Mouse (Mus musculus): ENCODE data around the gene Gm49711. TPM values are rescaled to one million over a fixed set of nuclear protein-coding genes. Genes with fewer than 3 reads are reported as not detected.

The Gm49711 gene
- polyA plus RNA-seq, 1 experiment, result not detected

DNA sequence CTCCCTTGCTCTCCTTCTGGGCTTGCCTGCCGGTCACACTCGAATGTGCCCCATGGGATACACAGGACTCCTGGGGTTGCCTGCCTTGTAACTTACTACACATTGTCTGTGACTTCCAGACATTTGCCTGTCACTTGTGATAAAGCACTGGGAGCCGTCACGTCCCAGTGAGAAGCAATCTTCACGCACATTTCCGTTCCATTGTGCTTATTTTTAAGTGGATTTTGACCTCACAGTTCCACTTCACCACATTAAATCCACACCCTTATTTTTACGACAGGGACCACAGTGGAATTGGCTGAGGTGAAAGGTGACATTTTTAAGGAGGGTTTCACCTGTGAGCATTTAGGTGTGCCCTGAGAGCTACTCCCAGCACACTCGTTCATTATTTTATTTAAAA lies 21.4 kb upstream of the Gm49711 start:
- 52% methylated on average over 8 of the region's 8 CpGs for WGBS
- no peak for TF ChIP-seq POLR2A (IDR thresholded peaks at IDR 0.05; ENCODE audit: borderline replicate concordance, extremely low read depth, low read depth, low read length)
- TF ChIP-seq CTCF (IDR thresholded peaks at IDR 0.05; ENCODE audit: insufficient read depth, low read length), result no peak
- no peaks in the 10 kb centered on the region for H3K4me1 ChIP-seq (ENCODE audit: control insufficient read depth, insufficient read depth, low read length)

DNA sequence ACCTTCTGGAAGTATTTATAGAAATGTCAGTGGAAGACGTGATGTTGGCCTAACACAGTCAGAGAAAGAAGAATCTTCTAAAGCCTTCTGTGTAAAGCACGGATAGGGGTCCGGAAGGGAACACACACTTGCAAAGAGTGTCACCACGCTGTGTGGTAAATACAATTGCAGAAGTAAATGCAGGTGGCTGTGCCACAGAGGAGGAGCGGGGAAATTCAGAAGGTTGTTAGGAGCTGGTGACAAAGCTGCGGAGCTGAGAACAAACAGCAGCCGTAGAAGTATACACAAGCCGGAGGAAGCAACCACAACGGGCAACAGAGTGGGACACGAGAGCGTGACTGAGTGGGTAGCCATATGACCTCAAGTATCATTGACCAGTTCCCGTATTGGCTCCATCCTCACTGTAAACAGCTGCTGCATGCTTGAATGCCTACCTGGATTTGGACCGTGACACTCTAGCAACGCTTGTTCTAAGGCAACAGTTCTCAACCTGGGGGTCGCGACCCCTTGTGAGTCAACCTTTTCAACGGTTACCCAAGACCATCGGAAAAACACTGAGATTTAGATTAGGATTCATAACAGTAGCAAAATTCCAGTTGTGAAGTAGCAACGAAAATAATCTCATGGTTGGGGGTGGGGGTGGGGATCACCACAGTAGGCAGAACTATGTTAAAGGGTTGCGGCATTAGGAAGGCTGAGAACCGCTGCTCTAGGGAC lies 20.1 kb upstream of the Gm49711 start:
- 67% methylated on average over 21 of the region's 21 CpGs for WGBS

More for the DNA sequence above, 21.4 kb upstream of the Gm49711 start:
- H3K4me3 ChIP-seq (replicated peaks; ENCODE audit: extremely low read depth, low read depth, low read length), result no peak overlapping the region
- DNase-seq, result no peak

DNA sequence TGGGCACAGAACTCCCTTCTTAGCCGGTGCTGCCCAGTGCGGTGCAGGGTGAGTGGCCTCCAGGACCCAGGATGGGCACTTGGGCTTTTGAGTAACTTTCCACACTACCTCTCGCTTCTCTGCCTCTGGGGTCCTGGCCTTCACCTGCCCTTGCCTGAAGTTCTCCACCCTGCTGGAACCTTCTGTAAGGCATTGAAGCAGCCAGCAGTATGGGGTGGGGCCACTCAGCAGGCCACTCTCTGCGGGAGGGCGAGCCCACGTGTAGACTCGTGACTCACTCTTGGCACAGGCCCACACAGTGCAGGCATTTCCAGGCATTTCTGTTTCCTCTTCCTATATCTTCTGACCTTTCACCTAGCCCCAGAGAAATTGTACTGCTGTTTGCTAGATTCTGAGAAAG lies 18.7 kb upstream of the Gm49711 start:
- no peak for TF ChIP-seq POLR2A (IDR thresholded peaks at IDR 0.05; ENCODE audit: borderline replicate concordance, extremely low read depth, low read depth, low read length)
- TF ChIP-seq CTCF (IDR thresholded peaks at IDR 0.05; ENCODE audit: insufficient read depth, low read length), result no peak
- WGBS, result 68% methylated on average over 7 of the region's 7 CpGs
- Histone ChIP-seq H3K4me1 (ENCODE audit: control insufficient read depth, insufficient read depth, low read length) (no peaks in the 10 kb centered on the region), H3K4me3 (replicated peaks; ENCODE audit: extremely low read depth, low read depth, low read length) (no peak overlapping the region)
- DNase-seq, result no peak

More for the DNA sequence above, 20.1 kb upstream of the Gm49711 start:
- H3K4me3 ChIP-seq (replicated peaks; ENCODE audit: extremely low read depth, low read depth, low read length), result no peak overlapping the region
- TF ChIP-seq POLR2A (IDR thresholded peaks at IDR 0.05; ENCODE audit: borderline replicate concordance, extremely low read depth, low read depth, low read length) (no peak), CTCF (IDR thresholded peaks at IDR 0.05; ENCODE audit: insufficient read depth, low read length) (no peak)
- H3K4me1 ChIP-seq (ENCODE audit: control insufficient read depth, insufficient read depth, low read length), result no peaks in the 10 kb centered on the region
- DNase-seq, result no peak

DNA sequence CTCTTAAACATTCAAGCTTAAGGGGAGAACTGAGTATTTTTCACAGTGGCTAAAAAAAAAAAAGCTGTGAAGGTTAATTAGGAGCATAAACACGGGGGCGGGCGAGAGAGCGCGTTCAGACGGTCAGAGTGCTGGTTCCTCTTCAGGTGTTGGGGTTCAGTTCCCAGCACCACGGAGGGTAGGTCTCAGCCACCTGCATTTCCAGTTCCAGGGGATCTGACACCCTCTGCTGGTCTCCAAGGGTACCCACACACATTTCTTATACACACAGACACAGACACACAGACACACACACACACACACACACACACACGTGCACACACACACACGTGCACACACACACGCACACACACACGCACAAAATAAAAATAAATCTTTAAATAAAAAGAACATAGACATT lies 18.1 kb upstream of the Gm49711 start:
- no peak overlapping the region for H3K4me3 ChIP-seq (replicated peaks; ENCODE audit: extremely low read depth, low read depth, low read length)
- TF ChIP-seq CTCF (IDR thresholded peaks at IDR 0.05; ENCODE audit: insufficient read depth, low read length) (no peak), POLR2A (IDR thresholded peaks at IDR 0.05; ENCODE audit: borderline replicate concordance, extremely low read depth, low read depth, low read length) (no peak)
- DNase-seq, result no peak
- WGBS, result 95% methylated on average over 11 of the region's 11 CpGs
- no peaks in the 10 kb centered on the region for H3K4me1 ChIP-seq (ENCODE audit: control insufficient read depth, insufficient read depth, low read length)

DNA sequence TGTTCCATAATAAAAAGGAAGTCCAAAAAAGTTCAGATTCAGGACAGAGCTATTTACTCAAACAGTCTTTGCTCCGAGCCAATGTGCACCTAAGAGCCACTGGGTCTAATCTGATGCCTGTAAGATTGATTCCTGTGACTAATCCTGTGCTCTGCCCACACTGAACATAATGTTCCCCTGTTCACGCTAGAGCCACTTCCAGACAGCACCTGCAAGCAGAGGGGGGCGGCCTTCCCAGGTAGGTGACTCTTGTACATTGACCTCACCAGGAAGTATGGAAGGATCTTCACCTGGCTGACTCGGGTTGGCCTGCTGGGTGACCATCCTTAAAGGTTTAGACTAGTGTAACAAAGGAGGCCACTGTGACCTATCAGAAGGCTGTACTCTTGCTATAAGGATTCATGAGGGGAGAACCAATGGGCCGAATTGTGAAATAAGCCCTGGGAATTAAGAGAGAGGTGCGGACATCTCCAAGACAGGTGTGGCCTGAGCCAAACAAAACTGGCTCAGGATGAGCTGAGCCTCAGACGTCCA lies 6.3 kb upstream of the Gm49711 start:
- no peaks in the 10 kb centered on the region for H3K4me1 ChIP-seq (ENCODE audit: control insufficient read depth, insufficient read depth, low read length)
- H3K4me3 ChIP-seq (replicated peaks; ENCODE audit: extremely low read depth, low read depth, low read length), result no peak overlapping the region
- no peak for TF ChIP-seq CTCF (IDR thresholded peaks at IDR 0.05; ENCODE audit: insufficient read depth, low read length)
- TF ChIP-seq POLR2A (IDR thresholded peaks at IDR 0.05; ENCODE audit: borderline replicate concordance, extremely low read depth, low read depth, low read length), result no peak
- no peak for DNase-seq
- 71% methylated on average over 7 of the region's 7 CpGs for WGBS

DNA sequence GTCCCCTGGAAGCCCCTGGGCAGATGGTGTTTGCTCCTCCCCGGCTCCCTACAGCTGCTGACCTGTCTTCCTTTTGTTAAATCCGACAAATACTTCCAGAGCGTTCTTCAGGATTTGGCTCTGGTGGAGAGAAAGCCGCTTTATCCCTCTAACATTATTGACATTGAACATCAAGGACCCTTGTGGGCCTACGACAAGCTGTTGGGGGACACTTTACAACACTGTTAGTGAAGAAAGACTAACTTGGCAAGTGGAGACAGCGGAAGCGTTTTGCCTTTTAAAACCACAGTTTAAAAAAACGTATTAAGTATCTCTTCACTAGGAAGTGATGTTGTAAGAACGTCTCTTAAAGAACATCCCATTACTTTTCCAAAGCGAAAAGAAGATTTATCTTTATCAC lies 5.5 kb upstream of the Gm49711 start:
- 63% methylated on average over 10 of the region's 10 CpGs for WGBS
- Histone ChIP-seq H3K4me3 (replicated peaks; ENCODE audit: extremely low read depth, low read depth, low read length) (no peak overlapping the region), H3K4me1 (ENCODE audit: control insufficient read depth, insufficient read depth, low read length) (no peaks in the 10 kb centered on the region; the same call in 1 of the 2 replicates)
- DNase-seq, result no peak
- TF ChIP-seq CTCF (IDR thresholded peaks at IDR 0.05; ENCODE audit: insufficient read depth, low read length), result no peak
- TF ChIP-seq POLR2A (IDR thresholded peaks at IDR 0.05; ENCODE audit: borderline replicate concordance, extremely low read depth, low read depth, low read length), result no peak

DNA sequence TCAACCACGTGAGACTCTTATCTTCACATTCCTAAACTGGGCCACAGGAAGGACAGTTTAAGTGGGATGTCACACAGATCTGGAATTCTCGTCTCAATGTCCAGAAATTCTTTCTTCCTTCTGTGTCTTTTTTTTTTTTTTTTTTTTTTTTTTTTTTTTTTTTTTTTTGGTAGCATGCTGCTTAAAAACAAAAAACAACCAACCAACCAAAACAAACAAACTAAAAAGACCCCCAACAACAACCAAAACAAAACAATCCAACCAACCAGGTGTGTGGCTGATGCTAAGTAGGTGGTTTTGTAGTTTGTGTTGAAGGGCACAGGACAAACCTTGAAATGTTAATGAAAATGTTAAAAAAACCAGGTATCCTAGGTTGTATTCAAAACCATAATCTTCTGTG lies 1.4 kb upstream of the Gm49711 start:
- Histone ChIP-seq H3K4me1 (ENCODE audit: control insufficient read depth, insufficient read depth, low read length) (no peaks in the 10 kb centered on the region; the same call in 1 of the 2 replicates), H3K4me3 (replicated peaks; ENCODE audit: extremely low read depth, low read depth, low read length) (no peak overlapping the region)
- no peak for DNase-seq
- 24% methylated on average over 2 of the region's 2 CpGs for WGBS
- TF ChIP-seq POLR2A (IDR thresholded peaks at IDR 0.05; ENCODE audit: borderline replicate concordance, extremely low read depth, low read depth, low read length) (no peak), CTCF (IDR thresholded peaks at IDR 0.05; ENCODE audit: insufficient read depth, low read length) (no peak)

DNA sequence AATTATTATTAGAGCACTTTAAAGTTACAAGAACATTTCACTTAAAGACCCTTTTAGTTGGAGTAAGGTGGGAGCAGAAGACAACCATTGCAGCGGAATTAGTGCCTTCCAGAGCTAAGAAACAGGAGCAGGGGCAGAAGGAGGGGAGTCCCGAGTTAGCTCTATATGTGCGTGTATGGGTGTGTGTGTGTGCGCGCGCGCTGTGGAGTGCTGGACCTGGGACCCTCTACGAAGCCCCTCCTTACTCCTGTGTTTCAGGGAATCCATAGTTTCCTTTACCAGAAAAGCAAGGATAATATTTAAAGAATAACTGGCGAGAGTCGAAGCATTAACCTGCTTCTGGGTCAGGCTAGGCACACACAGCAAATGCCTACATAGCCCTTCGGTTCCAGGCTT lies 662 bp upstream of the Gm49711 start:
- no peak for DNase-seq

DNA sequence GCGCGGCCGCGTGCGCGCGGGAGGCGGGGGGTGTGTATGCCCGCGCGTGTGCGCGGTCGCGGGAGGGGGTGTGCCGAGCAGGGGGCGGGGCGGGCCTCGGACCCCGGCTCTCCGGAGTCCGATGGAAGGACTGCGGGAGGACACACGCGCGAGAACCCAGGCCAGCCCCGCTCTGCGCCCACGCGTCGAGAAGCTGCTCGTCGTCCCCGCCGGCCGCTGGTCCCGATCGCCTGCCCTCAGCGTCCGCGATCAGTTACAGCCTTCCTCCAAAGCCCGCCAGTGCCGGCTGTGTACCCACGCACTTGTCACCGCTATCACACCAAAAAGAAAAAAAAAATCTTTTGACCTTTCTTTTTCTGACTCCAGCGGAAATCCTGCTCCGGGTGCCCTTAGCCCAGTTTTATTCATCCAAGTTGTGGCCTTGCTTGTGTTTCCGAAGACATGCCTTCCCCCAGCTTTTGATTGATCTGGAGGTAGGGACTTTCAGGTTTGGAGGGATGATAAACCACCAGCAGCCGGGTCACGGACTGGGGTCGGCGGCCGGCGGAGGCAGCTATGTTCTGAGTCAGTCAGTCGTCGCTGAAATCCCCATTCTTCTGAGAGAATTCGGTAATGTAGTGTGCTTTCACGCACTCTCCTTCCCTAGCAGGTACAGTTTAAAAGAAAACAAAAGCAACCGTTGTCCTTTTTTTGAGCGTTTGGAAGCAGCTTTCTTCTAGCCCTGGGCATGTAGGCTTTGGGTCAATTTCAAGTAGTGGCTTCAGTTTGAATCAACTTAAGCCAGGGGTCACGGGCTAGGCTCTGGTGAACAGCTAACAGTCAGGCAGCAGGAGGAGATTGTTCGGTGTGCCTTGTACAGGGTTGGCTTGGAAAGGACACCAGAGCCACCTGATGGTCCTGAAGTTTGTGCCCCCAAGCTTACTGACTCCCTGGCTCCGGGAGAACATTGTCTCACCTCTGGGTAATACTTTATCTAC lies 816 bp downstream of the Gm49711 start:
- WGBS, result 7% methylated on average over 61 of the region's 63 CpGs
- TF ChIP-seq CTCF (IDR thresholded peaks at IDR 0.05; ENCODE audit: insufficient read depth, low read length) (no peak), POLR2A (IDR thresholded peaks at IDR 0.05; ENCODE audit: borderline replicate concordance, extremely low read depth, low read depth, low read length) (no peak)
- DNase-seq, result peak; percentile 15
- peak overlapping the region; percentile 95 for H3K4me3 ChIP-seq (replicated peaks; ENCODE audit: extremely low read depth, low read depth, low read length)
- no peaks in the 10 kb centered on the region; the same call in 1 of the 2 replicates for H3K4me1 ChIP-seq (ENCODE audit: control insufficient read depth, insufficient read depth, low read length)

More for the DNA sequence above, 662 bp upstream of the Gm49711 start:
- no peaks in the 10 kb centered on the region; the same call in 1 of the 2 replicates for H3K4me1 ChIP-seq (ENCODE audit: control insufficient read depth, insufficient read depth, low read length)
- no peak for TF ChIP-seq POLR2A (IDR thresholded peaks at IDR 0.05; ENCODE audit: borderline replicate concordance, extremely low read depth, low read depth, low read length)
- TF ChIP-seq CTCF (IDR thresholded peaks at IDR 0.05; ENCODE audit: insufficient read depth, low read length), result no peak
- H3K4me3 ChIP-seq (replicated peaks; ENCODE audit: extremely low read depth, low read depth, low read length), result peak overlapping the region; percentile 95
- WGBS, result 6% methylated on average over 11 of the region's 11 CpGs
